Mouse (Mus musculus) hindbrain, embryonic 13.5 days (tissue): ENCODE data around the gene Fgf12. TPM values are rescaled to one million over a fixed set of nuclear protein-coding genes. Genes with fewer than 3 reads are reported as not detected.

Experiments used
- ATAC-seq: fragments of 200-750 bp; cut with Nextera tagmentation; 2 replicates; pipeline ENCODE4 v1.8.0; 2017; ENCODE audit warnings: moderate TSS enrichment; ENCODE audit not compliant: low FRiP score
- H3K27ac ChIP-seq: fragments of 300-500 bp; sonication (generic); 2 replicates; pipeline ENCODE4 v1.5.1; 2015; ENCODE audit warnings: inconsistent platforms, mild to moderate bottlenecking, moderate library complexity
- H3K27me3 ChIP-seq: fragments of 300-500 bp; sonication (generic); 2 replicates; pipeline ENCODE4 v1.6.1; 2015; ENCODE audit warnings: mild to moderate bottlenecking, inconsistent platforms
- H3K36me3 ChIP-seq: fragments of 300-500 bp; sonication (generic); 2 replicates; pipeline ENCODE4 v1.6.1; 2015; ENCODE audit warnings: mild to moderate bottlenecking, inconsistent platforms
- H3K4me1 ChIP-seq: fragments of 300-500 bp; sonication (generic); replicated peaks from 2 replicates; pipeline ENCODE4 v1.6.1; 2015; ENCODE audit warnings: inconsistent platforms
- H3K4me2 ChIP-seq: fragments of 300-500 bp; sonication (generic); 2 replicates; pipeline ENCODE4 v1.6.1; 2015; ENCODE audit warnings: inconsistent platforms, mild to moderate bottlenecking, moderate library complexity
- H3K4me3 ChIP-seq: fragments of 300-500 bp; sonication (generic); 2 replicates; pipeline ENCODE4 v1.5.1; 2015; ENCODE audit warnings: mild to moderate bottlenecking, inconsistent platforms
- H3K9ac ChIP-seq: fragments of 300-500 bp; sonication (generic); 2 replicates; pipeline ENCODE4 v1.6.1; 2015; ENCODE audit warnings: mild to moderate bottlenecking, inconsistent platforms
- H3K9me3 ChIP-seq: fragments of 300-500 bp; sonication (generic); 2 replicates; pipeline ENCODE4 v1.6.1; 2016; ENCODE audit warnings: inconsistent platforms
- WGBS: fragments of 180-500 bp; shearing (Covaris S2); methylation state at CpG from one replicate; pipeline ENCODE4 v1.1.7; 2015; 5-methylcytosine and 5-hydroxymethylcytosine counted together
- polyA plus RNA-seq: library from polyadenylated mRNA; unstranded; fragments of >200 nt; fragmentation: Nextera tagmentation; extraction: Ambion mirVana; gene quantifications from 2 replicates; pipeline ENCODE4 v1.2.1, GENCODE M21; 2015

The Fgf12 gene
- polyA plus RNA-seq, 1 experiment from 2014 or later = 26.3 TPM

- 91% methylated on average over 13 of the region's 13 CpGs for WGBS
- H3K27me3 ChIP-seq = 0 out of 2 replicates have a peak, but pooled peaks cover 5% of the 10 kb centered on the region
- 0 out of 2 replicates have a peak, but pooled peaks cover 2% of the 10 kb centered on the region for H3K4me1 ChIP-seq
- H3K36me3 ChIP-seq = no peaks in the 10 kb centered on the region
- no peak overlapping the region for H3K4me3 ChIP-seq
- H3K4me2 ChIP-seq = no peak overlapping the region
- H3K9me3 ChIP-seq = no peaks in the 10 kb centered on the region
- no peak for ATAC-seq
- H3K27ac ChIP-seq = no peak overlapping the region
- H3K9ac ChIP-seq = no peak overlapping the region
Measured at GRCm38 (mm10) chr16:28596112-28596511, 156.8 kb downstream of the Fgf12 start.

GRCm38 (mm10) chr16:28593075-28593915, 159.6 kb downstream of the Fgf12 start:
- H3K9ac ChIP-seq = peak overlapping the region; percentile 46; the same call in 1 of the 2 replicates
- peak overlapping the region; percentile 56 for H3K4me2 ChIP-seq
- ATAC-seq = peak; percentile 82
- no peaks in the 10 kb centered on the region for H3K36me3 ChIP-seq
- H3K4me1 ChIP-seq = 0 out of 2 replicates have a peak, but pooled peaks cover 2% of the 10 kb centered on the region
- no peak overlapping the region for H3K27ac ChIP-seq
- WGBS = 28% methylated on average over 26 of the region's 26 CpGs
- peaks cover 5% of the 10 kb centered on the region; the same call in 1 of the 2 replicates for H3K27me3 ChIP-seq
- H3K9me3 ChIP-seq = no peaks in the 10 kb centered on the region
- H3K4me3 ChIP-seq = peak overlapping the region; percentile 32

- Histone ChIP-seq H3K36me3 (no peaks in the 10 kb centered on the region), H3K4me3 (no peak overlapping the region), H3K27me3 (peaks cover 5% of the 10 kb centered on the region; the same call in 1 of the 2 replicates), H3K9ac (no peak overlapping the region), H3K27ac (no peak overlapping the region), H3K4me2 (no peak overlapping the region), H3K4me1 (0 out of 2 replicates have a peak, but pooled peaks cover 2% of the 10 kb centered on the region), H3K9me3 (no peaks in the 10 kb centered on the region)
- ATAC-seq = 0 out of 2 replicates have a peak, but pooled peaks have one; percentile 24
- WGBS = 88% methylated on average over 6 of the region's 6 CpGs
Measured at GRCm38 (mm10) chr16:28592466-28592865, 160.4 kb downstream of the Fgf12 start.

GRCm38 (mm10) chr16:28591583-28591982, 161.3 kb downstream of the Fgf12 start:
- no peak overlapping the region for H3K4me3 ChIP-seq
- no peaks in the 10 kb centered on the region for H3K36me3 ChIP-seq
- WGBS = 66% methylated on average over 9 of the region's 9 CpGs
- no peak overlapping the region for H3K4me2 ChIP-seq
- no peak for ATAC-seq
- no peak overlapping the region for H3K27ac ChIP-seq
- H3K27me3 ChIP-seq = peaks cover 5% of the 10 kb centered on the region; the same call in 1 of the 2 replicates
- 0 out of 2 replicates have a peak, but pooled peaks cover 2% of the 10 kb centered on the region for H3K4me1 ChIP-seq
- no peaks in the 10 kb centered on the region for H3K9me3 ChIP-seq
- H3K9ac ChIP-seq = no peak overlapping the region; the same call in 1 of the 2 replicates

GRCm38 (mm10) chr16:28572212-28572611, 180.7 kb downstream of the Fgf12 start:
- Histone ChIP-seq H3K4me2 (no peak overlapping the region), H3K27ac (no peak overlapping the region)
- WGBS = 60% methylated on average over 3 of the region's 3 CpGs

GRCm38 (mm10) chr16:28564716-28565217, 188.1 kb downstream of the Fgf12 start:
- H3K4me1 ChIP-seq = peaks cover 11% of the 10 kb centered on the region; the same call in 1 of the 2 replicates
- peak overlapping the region; percentile 74 for H3K9ac ChIP-seq
- H3K27me3 ChIP-seq = peaks cover 54% of the 10 kb centered on the region
- H3K36me3 ChIP-seq = no peaks in the 10 kb centered on the region
- H3K4me3 ChIP-seq = peak overlapping the region; percentile 74
- no peak overlapping the region for H3K27ac ChIP-seq
- no peaks in the 10 kb centered on the region for H3K9me3 ChIP-seq
- under 1% methylated on average over 58 of the region's 58 CpGs for WGBS
- peak overlapping the region; percentile 99 for H3K4me2 ChIP-seq
- ATAC-seq = peak; percentile 80; the same call in 1 of the 2 replicates

More at GRCm38 (mm10) chr16:28572212-28572611, 180.7 kb downstream of the Fgf12 start:
- Histone ChIP-seq H3K4me1 (no peaks in the 10 kb centered on the region), H3K9me3 (no peaks in the 10 kb centered on the region), H3K4me3 (no peak overlapping the region), H3K36me3 (no peaks in the 10 kb centered on the region), H3K9ac (no peak overlapping the region), H3K27me3 (0 out of 2 replicates have a peak, but pooled peaks cover 5% of the 10 kb centered on the region)
- no peak for ATAC-seq

- Histone ChIP-seq H3K4me2 (peak overlapping the region; percentile 99), H3K4me3 (peak overlapping the region; percentile 74), H3K27me3 (peaks cover 54% of the 10 kb centered on the region), H3K36me3 (no peaks in the 10 kb centered on the region), H3K27ac (no peak overlapping the region), H3K4me1 (peaks cover 11% of the 10 kb centered on the region; the same call in 1 of the 2 replicates), H3K9ac (peak overlapping the region; percentile 74), H3K9me3 (no peaks in the 10 kb centered on the region)
- under 1% methylated on average over 45 of the region's 45 CpGs for WGBS
- peak; percentile 81 for ATAC-seq
Measured at GRCm38 (mm10) chr16:28564075-28564715, 188.7 kb downstream of the Fgf12 start.

- Histone ChIP-seq H3K9ac (no peak overlapping the region), H3K27ac (no peak overlapping the region), H3K36me3 (no peaks in the 10 kb centered on the region), H3K27me3 (peaks cover 54% of the 10 kb centered on the region), H3K4me1 (peaks cover 11% of the 10 kb centered on the region; the same call in 1 of the 2 replicates), H3K4me2 (no peak overlapping the region), H3K9me3 (no peaks in the 10 kb centered on the region), H3K4me3 (no peak overlapping the region)
- no peak for ATAC-seq
- 82% methylated on average over 6 of the region's 6 CpGs for WGBS
Measured at GRCm38 (mm10) chr16:28562847-28563246, 190.0 kb downstream of the Fgf12 start.

GRCm38 (mm10) chr16:28555219-28555618, 197.6 kb downstream of the Fgf12 start:
- H3K4me2 ChIP-seq = no peak overlapping the region
- H3K4me1 ChIP-seq = no peaks in the 10 kb centered on the region
- no peak overlapping the region for H3K4me3 ChIP-seq
- 84% methylated on average over 10 of the region's 10 CpGs for whole genome bisulfite sequencing
- ATAC-seq = no peak
- H3K9ac ChIP-seq = no peak overlapping the region
- no peaks in the 10 kb centered on the region for H3K9me3 ChIP-seq
- H3K27me3 ChIP-seq = no peaks in the 10 kb centered on the region
- no peak overlapping the region for H3K27ac ChIP-seq
- no peaks in the 10 kb centered on the region for H3K36me3 ChIP-seq

- Histone ChIP-seq H3K9me3 (no peaks in the 10 kb centered on the region), H3K4me1 (no peaks in the 10 kb centered on the region), H3K27me3 (no peaks in the 10 kb centered on the region), H3K4me3 (no peak overlapping the region), H3K36me3 (no peaks in the 10 kb centered on the region), H3K4me2 (no peak overlapping the region), H3K27ac (no peak overlapping the region), H3K9ac (no peak overlapping the region)
- 78% methylated on average over 3 of the region's 3 CpGs for WGBS
- ATAC-seq = no peak
Measured at GRCm38 (mm10) chr16:28539423-28539822, 213.4 kb downstream of the Fgf12 start.

GRCm38 (mm10) chr16:28517596-28518524, 235.0 kb downstream of the Fgf12 start:
- peak overlapping the region; percentile 18; the same call in 1 of the 2 replicates for H3K4me3 ChIP-seq
- 32% methylated on average over 21 of the region's 21 CpGs for WGBS
- H3K27ac ChIP-seq = no peak overlapping the region
- H3K4me2 ChIP-seq = peak overlapping the region; percentile 47
- no peaks in the 10 kb centered on the region for H3K9me3 ChIP-seq
- no peaks in the 10 kb centered on the region for H3K27me3 ChIP-seq
- H3K36me3 ChIP-seq = no peaks in the 10 kb centered on the region
- peaks cover 5% of the 10 kb centered on the region; the same call in 1 of the 2 replicates for H3K4me1 ChIP-seq
- ATAC-seq = peak; percentile 92
- H3K9ac ChIP-seq = peak overlapping the region; percentile 21; the same call in 1 of the 2 replicates
